Mouse (Mus musculus) CH12.LX (cell line): Measurements from ENCODE around the gene Neu2. TPM values are rescaled to one million over a fixed set of nuclear protein-coding genes. Genes with fewer than 3 reads are reported as not detected.

Experiments used
- DNase-seq: peaks from one replicate; pipeline ENCODE4 v3.0.0-alpha.2; 2013; ENCODE audit errors: extremely low read depth
- H3K27ac ChIP-seq: 2 replicates; pipeline ENCODE4 v1.5.1; 2012; ENCODE audit warnings: low read depth, mild to moderate bottlenecking, control low read depth, moderate library complexity; ENCODE audit not compliant: insufficient read depth
- H3K27me3 ChIP-seq: replicated peaks from 2 replicates; pipeline ENCODE3; 2012; ENCODE audit warnings: inconsistent platforms
- H3K36me3 ChIP-seq, 2 experiments: replicated peaks in 1 of 2; 2 replicates each; pipeline versions ENCODE3 to v1.6.1; 2012; ENCODE audit warnings: inconsistent platforms in 1 of 2, low read length in 1 of 2, mild to moderate bottlenecking in 1 of 2, mixed read lengths in 1 of 2, moderate library complexity in 1 of 2; ENCODE audit not compliant: control insufficient read depth in 1 of 2, insufficient read depth in 1 of 2
- H3K4me1 ChIP-seq, 2 experiments: 2 replicates each; pipeline ENCODE4 v1.6.1; 2012; ENCODE audit warnings: inconsistent platforms in 1 of 2, moderate library complexity in 1 of 2; ENCODE audit not compliant: insufficient read depth in 2 of 2, control insufficient read depth in 1 of 2
- H3K4me2 ChIP-seq: 2 replicates; pipeline ENCODE4 v1.6.1; 2012; ENCODE audit warnings: low read depth, mild to moderate bottlenecking, control low read depth; ENCODE audit not compliant: poor library complexity, insufficient read depth, severe bottlenecking
- H3K4me3 ChIP-seq, 3 experiments: fragments of 150-350 bp in 1 of 3; sonication (generic) in 1 of 3; replicated peaks in 1 of 3; 2 replicates each; pipeline versions ENCODE3 to v1.5.1; 2011 to 2012; ENCODE audit warnings: low read depth in 2 of 3, low read length in 2 of 3, mild to moderate bottlenecking in 2 of 3, moderate library complexity in 2 of 3, control low read depth in 1 of 3, improper control_type of control experiment in 1 of 3, inconsistent platforms in 1 of 3, mixed read lengths in 1 of 3; ENCODE audit not compliant: poor library complexity in 1 of 3
- H3K79me2 ChIP-seq: replicated peaks from 2 replicates; pipeline ENCODE4 v1.6.1; 2012; ENCODE audit warnings: mild to moderate bottlenecking, moderate library complexity; ENCODE audit not compliant: control insufficient read depth, poor library complexity, insufficient read depth, severe bottlenecking; ENCODE audit errors: extremely low read depth
- H3K9ac ChIP-seq: 2 replicates; pipeline ENCODE4 v1.6.1; 2012; ENCODE audit warnings: low read depth, mild to moderate bottlenecking, control low read depth, moderate library complexity; ENCODE audit not compliant: insufficient read depth
- H3K9me3 ChIP-seq: replicated peaks from 2 replicates; pipeline ENCODE3; 2012; ENCODE audit warnings: low read length, inconsistent platforms, mixed read lengths
- BHLHE40 ChIP-seq: IDR thresholded peaks from 2 replicates; pipeline ENCODE4 v1.6.1; 2011; ENCODE audit warnings: mild to moderate bottlenecking, low read depth, low read length, improper control_type of control experiment
- CTCF ChIP-seq, 2 experiments: IDR thresholded peaks in 1 of 2; conservative IDR thresholded peaks in 1 of 2; 2 replicates each; pipeline ENCODE4 v1.5.1; 2011 to 2012; ENCODE audit warnings: low read depth in 2 of 2, low read length in 2 of 2, improper control_type of control experiment in 1 of 2, inconsistent platforms in 1 of 2, mild to moderate bottlenecking in 1 of 2, moderate library complexity in 1 of 2
- ETS1 ChIP-seq: conservative IDR thresholded peaks from 2 replicates; pipeline ENCODE4 v1.6.1; 2012; ENCODE audit warnings: low read depth, mild to moderate bottlenecking, inconsistent platforms, low read length, improper control_type of control experiment, moderate library complexity
- HCFC1 ChIP-seq: IDR thresholded peaks from 2 replicates; pipeline ENCODE4 v1.6.1; 2012; ENCODE audit warnings: low read depth, mild to moderate bottlenecking, inconsistent platforms, low read length, improper control_type of control experiment
- IRF4 ChIP-seq: IDR thresholded peaks from 2 replicates; pipeline ENCODE4 v1.6.1; 2014; ENCODE audit warnings: low read depth, mild to moderate bottlenecking, inconsistent platforms, low read length, improper control_type of control experiment
- MEF2A ChIP-seq: IDR thresholded peaks from 2 replicates; pipeline ENCODE4 v1.6.1; 2014; ENCODE audit warnings: low read depth, mild to moderate bottlenecking, inconsistent platforms, low read length, improper control_type of control experiment, borderline replicate concordance
- NELFE ChIP-seq: IDR thresholded peaks from 2 replicates; pipeline ENCODE4 v1.6.1; 2011; ENCODE audit warnings: low read depth, low read length, improper control_type of control experiment
- RAD21 ChIP-seq: IDR thresholded peaks from 2 replicates; pipeline ENCODE4 v1.6.1; 2011; ENCODE audit warnings: low read depth, mild to moderate bottlenecking, low read length, improper control_type of control experiment, moderate library complexity
- SMC3 ChIP-seq: IDR thresholded peaks from 2 replicates; pipeline ENCODE4 v1.6.1; 2011; ENCODE audit warnings: low read depth, low read length, improper control_type of control experiment
- ZC3H11A ChIP-seq: IDR thresholded peaks from 2 replicates; pipeline ENCODE4 v1.6.1; 2012; ENCODE audit warnings: low read depth, mild to moderate bottlenecking, inconsistent platforms, low read length, improper control_type of control experiment
- ZMIZ1 ChIP-seq: IDR thresholded peaks from 2 replicates; pipeline ENCODE4 v1.6.1; 2012; ENCODE audit warnings: low read depth, mild to moderate bottlenecking, inconsistent platforms, low read length, improper control_type of control experiment
- dilution Hi-C: fragments of 300-500 bp; cut with MboI; formaldehyde crosslinking; loops from 2 replicates; pipeline ENCODE4 v1.14.3; 2020; ENCODE audit warnings: low sequenced_read_pairs; ENCODE audit not compliant: extremely low pct_unique_long_range_greater_than_20kb, extremely low pct_ligation_motif_present
- in situ Hi-C: fragments of 300-500 bp; cut with MboI; formaldehyde crosslinking; loops from 3 replicates; pipeline ENCODE4 v1.14.3; 2019; ENCODE audit warnings: low sequenced_read_pairs, low pct_ligation_motif_present, low pct_unique_long_range_greater_than_20kb, mixed read lengths
- polyA plus RNA-seq: library from polyadenylated mRNA; unstranded; fragments of >175 nt; gene quantifications from 2 replicates; pipeline ENCODE4 v1.2.1, GENCODE M21; 2012; ENCODE audit warnings: low read depth; ENCODE audit not compliant: insufficient read length
- total RNA-seq, 2 experiments: library from RNA; depleted of rRNA; stranded (reverse); fragments of 300-350 nt in 1 of 2; fragments of >200 nt in 1 of 2; gene quantifications; 2 replicates each; pipeline ENCODE4 v1.2.3; 2012 to 2014

The Neu2 gene
- total and polyA plus RNA-seq, 3 experiments: not detected

DNA sequence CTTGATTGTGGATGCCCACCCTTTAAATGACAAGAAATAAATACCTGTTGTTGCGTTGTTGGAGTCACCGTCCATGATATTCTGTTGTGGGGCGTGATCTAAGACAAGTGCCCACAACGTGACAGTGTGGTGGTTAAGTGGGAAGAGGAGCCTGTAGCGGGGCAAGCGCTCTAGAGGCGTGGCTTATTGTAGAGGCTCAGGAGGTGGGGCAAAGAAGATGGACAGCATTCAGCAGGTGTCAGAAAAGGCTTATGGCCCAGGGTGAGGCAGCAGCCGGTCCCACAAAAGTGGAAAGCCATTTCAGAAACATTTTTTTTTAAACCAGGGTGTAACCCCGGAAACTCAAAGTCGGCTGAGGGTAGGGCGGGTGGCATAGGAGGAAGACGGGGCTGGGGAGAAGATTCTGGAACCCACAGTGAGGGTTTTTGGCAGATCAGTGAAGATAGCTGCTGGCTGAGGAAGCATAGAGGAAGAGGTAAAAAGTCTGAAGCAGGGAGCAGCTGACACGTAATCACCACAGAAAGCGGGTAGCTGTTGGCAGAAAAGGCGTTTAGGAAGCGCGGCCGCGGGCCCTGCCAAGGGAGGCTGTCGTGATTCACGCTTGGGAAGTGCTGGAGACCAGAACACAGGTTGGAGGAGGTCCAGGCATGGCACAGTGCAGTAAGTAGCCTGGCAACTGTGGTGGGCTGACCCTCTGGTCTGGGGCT is 97.8 kb downstream of the Neu2 start:
- H3K4me2 ChIP-seq: no peak overlapping the region
- H3K36me3 ChIP-seq: no peaks in the 10 kb centered on the region
- no peak overlapping the region for H3K4me3 ChIP-seq
- DNase-seq: no peak
- H3K4me1 ChIP-seq: peaks cover 0 to 15% of the 10 kb centered on the region in 2 experiments; a peak in 2 of 4 replicates
- dilution Hi-C loops: no loop called here
- no peak for TF ChIP-seq BHLHE40
- TF ChIP-seq ETS1: no peak
- in situ Hi-C loops: loop anchor here (10.0 kb wide), 1 partner anchor 147 kb away; the partner anchor contains the start of gene Atg16l1
- peaks cover 1% of the 10 kb centered on the region for H3K27me3 ChIP-seq
- H3K27ac ChIP-seq: no peak overlapping the region
- H3K79me2 ChIP-seq: no peaks in the 10 kb centered on the region
- H3K9me3 ChIP-seq: no peaks in the 10 kb centered on the region
- H3K9ac ChIP-seq: no peak overlapping the region

DNA sequence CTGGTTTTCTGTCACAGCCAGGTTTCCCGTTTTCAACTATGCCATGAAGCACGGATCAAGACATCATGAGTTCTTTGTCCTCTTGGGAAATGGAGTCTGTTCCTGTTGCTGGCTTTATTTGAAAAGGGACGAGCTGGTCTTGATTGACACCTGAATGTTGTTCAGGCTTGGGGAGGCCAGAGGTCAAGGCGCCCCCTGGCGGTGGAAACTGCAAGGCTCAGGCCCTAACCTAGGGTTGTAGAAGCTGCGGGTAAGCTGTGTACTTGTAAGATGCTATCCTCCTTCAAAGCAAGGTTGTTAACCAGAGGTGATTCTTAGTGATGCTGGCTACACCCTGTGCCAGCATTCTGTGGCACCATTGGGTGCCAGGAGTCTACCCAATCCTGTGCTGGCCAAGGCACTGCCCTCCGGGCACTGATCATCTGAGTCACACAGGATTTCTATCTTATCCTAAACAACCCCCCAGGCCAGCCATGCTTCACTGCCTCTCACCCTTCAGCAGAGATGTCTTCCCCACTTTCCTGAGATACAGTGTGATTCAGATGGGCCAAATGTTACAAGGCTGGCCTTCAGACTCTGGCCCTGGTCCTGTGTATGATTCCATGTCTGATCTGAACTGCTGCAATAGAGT is 98.8 kb downstream of the Neu2 start:
- in situ Hi-C loops: loop anchor here (10.0 kb wide), 1 partner anchor 146 kb away; the partner anchor contains the start of gene Atg16l1
- TF ChIP-seq CTCF (conservative IDR thresholded peaks at IDR 0.05 in 1 of 2, IDR thresholded peaks at IDR 0.05 in 1 of 2; ENCODE audit: low read depth in 2 of 2, low read length in 2 of 2): peak; percentile 88 to 90
- no peak for TF ChIP-seq ZMIZ1
- TF ChIP-seq ZC3H11A: peak; percentile 26; the same call in 1 of the 2 replicates
- peak; percentile 93 for TF ChIP-seq SMC3
- TF ChIP-seq IRF4: 0 out of 2 replicates have a peak, but pooled peaks have one; percentile 39
- peak; percentile 68 for TF ChIP-seq RAD21
- 0 out of 2 replicates have a peak, but pooled peaks have one; percentile 12 for TF ChIP-seq HCFC1
- peak; percentile 16; the same call in 1 of the 2 replicates for TF ChIP-seq NELFE
- no peak for TF ChIP-seq MEF2A
- H3K4me1 ChIP-seq: peaks cover 0 to 15% of the 10 kb centered on the region in 2 experiments; a peak in 2 of 4 replicates

More for the DNA sequence above, 98.8 kb downstream of the Neu2 start:
- Histone ChIP-seq H3K9me3 (peaks cover 3% of the 10 kb centered on the region), H3K36me3 (no peaks in the 10 kb centered on the region), H3K79me2 (no peaks in the 10 kb centered on the region), H3K27me3 (peaks cover 1% of the 10 kb centered on the region), H3K4me3 (no peak overlapping the region), H3K4me2 (no peak overlapping the region), H3K9ac (no peak overlapping the region), H3K27ac (no peak overlapping the region)
- peak; percentile 74 for DNase-seq
- dilution Hi-C loops: no loop called here
